Mouse (Mus musculus) heart, embryonic 12.5 days (tissue): Measurements from ENCODE around the gene Gigyf1. TPM values are rescaled to one million over a fixed set of nuclear protein-coding genes. Genes with fewer than 3 reads are reported as not detected.

Source experiments
- microRNA-seq: library from miRNA; unstranded; fragments of <30 nt; microRNA quantifications from one replicate; pipeline ENCODE4, GENCODE M21; 2017
- polyA plus RNA-seq: library from polyadenylated mRNA; unstranded; fragments of >200 nt; fragmentation: Nextera tagmentation; extraction: Ambion mirVana; gene quantifications from 2 replicates; pipeline ENCODE4 v1.2.1, GENCODE M21; 2016

The Gigyf1 gene
- polyA plus RNA-seq, 1 experiment from 2014 or later = 9.9 TPM

Small RNAs within 50 kb of the gene (microRNA-seq; reads per million reads assigned to microRNA genes)
- 0.71 reads per million for gene Mir6418

Other genes starting within 250 kb of the Gigyf1 start
- 23.5 and 28.3 TPM in 2 replicates for gene Ache, start 231.0 kb upstream of the Gigyf1 start, polyA plus RNA-seq
- gene Ufsp1, start 223.9 kb upstream of the Gigyf1 start, polyA plus RNA-seq = 10.1 and 10.6 TPM in 2 replicates
- gene Srrt, start 210.9 kb upstream of the Gigyf1 start, polyA plus RNA-seq = 106 and 107 TPM in 2 replicates
- 46.3 and 47.0 TPM in 2 replicates for gene Trip6, start 204.1 kb upstream of the Gigyf1 start, polyA plus RNA-seq
- 9.4 and 10.2 TPM in 2 replicates for gene Slc12a9, start 185.0 kb upstream of the Gigyf1 start, polyA plus RNA-seq
- 53.1 and 55.6 TPM in 2 replicates for gene Ephb4, start 168.4 kb upstream of the Gigyf1 start, polyA plus RNA-seq
- 0.04 TPM in 2 replicates for gene Zan, start 41.5 kb upstream of the Gigyf1 start, polyA plus RNA-seq
- gene Pop7, start 16.0 kb upstream of the Gigyf1 start, polyA plus RNA-seq = 44.0 and 44.1 TPM in 2 replicates
- gene Epo, start 14.7 kb downstream of the Gigyf1 start, polyA plus RNA-seq = not detected in 2 replicates
- gene Gnb2, start 15.0 kb downstream of the Gigyf1 start, polyA plus RNA-seq = 277 and 287 TPM in 2 replicates
- gene Actl6b, start 35.0 kb downstream of the Gigyf1 start, polyA plus RNA-seq = 0.40 TPM in 1 of 2 replicates, not detected in the other
- gene Tfr2, start 51.3 kb downstream of the Gigyf1 start, polyA plus RNA-seq = 0.51 and 1.9 TPM in 2 replicates
- gene Mospd3, start 82.5 kb downstream of the Gigyf1 start, polyA plus RNA-seq = 18.7 and 18.8 TPM in 2 replicates
- gene Pcolce, start 95.2 kb downstream of the Gigyf1 start, polyA plus RNA-seq = 109 and 118 TPM in 2 replicates
- 0.15 TPM in 1 of 2 replicates, not detected in the other for gene Fbxo24, start 110.5 kb downstream of the Gigyf1 start, polyA plus RNA-seq
- 24.3 and 27.3 TPM in 2 replicates for gene Lrch4, start 110.6 kb downstream of the Gigyf1 start, polyA plus RNA-seq
- gene Gm20605, start 110.6 kb downstream of the Gigyf1 start, polyA plus RNA-seq = 6.9 and 7.1 TPM in 2 replicates
- gene Sap25, start 122.8 kb downstream of the Gigyf1 start, polyA plus RNA-seq = 5.2 and 5.3 TPM in 2 replicates
- gene Irs3, start 127.2 kb downstream of the Gigyf1 start, polyA plus RNA-seq = 0.20 and 0.21 TPM in 2 replicates
- 25.6 and 29.3 TPM in 2 replicates for gene Agfg2, start 166.2 kb downstream of the Gigyf1 start, polyA plus RNA-seq
- gene Nyap1, start 223.1 kb downstream of the Gigyf1 start, polyA plus RNA-seq = 1.2 and 1.7 TPM in 2 replicates
- 144 and 154 TPM in 2 replicates for gene Tsc22d4, start 227.2 kb downstream of the Gigyf1 start, polyA plus RNA-seq